Mouse (Mus musculus): ENCODE measurements around the gene Sarnp. TPM values are rescaled to one million over a fixed set of nuclear protein-coding genes. Genes with fewer than 3 reads are reported as not detected.

Sarnp gene
- polyA plus RNA-seq, 1 experiment from 2014 or later: 250 TPM

GRCm38 (mm10) chr10:128861176-128861575, 44.0 kb downstream of the Sarnp start:
- H3K27ac ChIP-seq (ENCODE audit: low read depth, low read length): no peak overlapping the region
- ATAC-seq (replicated peaks; ENCODE audit: low FRiP score): no peak
- H3K27me3 ChIP-seq (replicated peaks; ENCODE audit: control insufficient read depth, insufficient read depth, low read length): no peaks in the 10 kb centered on the region
- H3K9me3 ChIP-seq (ENCODE audit: control insufficient read depth, low read length): no peaks in the 10 kb centered on the region
- H3K4me1 ChIP-seq (replicated peaks; ENCODE audit: control insufficient read depth, insufficient read depth, low read length): no peaks in the 10 kb centered on the region
- no peak overlapping the region for H3K9ac ChIP-seq (ENCODE audit: low read depth, low read length)
- DNase-seq (ENCODE audit: low spot score): no peak
- no peak overlapping the region for H3K4me3 ChIP-seq (ENCODE audit: low read depth, low read length)
- H3K36me3 ChIP-seq (ENCODE audit: control insufficient read depth, insufficient read depth, low read length): peaks cover 10% of the 10 kb centered on the region
- H3K4me2 ChIP-seq: no peak overlapping the region

GRCm38 (mm10) chr10:128866042-128866441, 48.9 kb downstream of the Sarnp start:
- Histone ChIP-seq H3K9ac (ENCODE audit: low read depth, low read length) (no peak overlapping the region), H3K4me1 (replicated peaks; ENCODE audit: control insufficient read depth, insufficient read depth, low read length) (no peaks in the 10 kb centered on the region), H3K4me2 (no peak overlapping the region), H3K27ac (ENCODE audit: low read depth, low read length) (no peak overlapping the region), H3K9me3 (ENCODE audit: control insufficient read depth, low read length) (no peaks in the 10 kb centered on the region), H3K36me3 (ENCODE audit: control insufficient read depth, insufficient read depth, low read length) (peaks cover 13% of the 10 kb centered on the region; the same call in 1 of the 2 replicates), H3K4me3 (ENCODE audit: low read depth, low read length) (no peak overlapping the region), H3K27me3 (replicated peaks; ENCODE audit: control insufficient read depth, insufficient read depth, low read length) (no peaks in the 10 kb centered on the region)
- WGBS: 79% methylated on average over 3 of the region's 3 CpGs
- ATAC-seq (replicated peaks; ENCODE audit: low FRiP score) (no peak), DNase-seq (ENCODE audit: low spot score) (no peak)

- ATAC-seq (replicated peaks; ENCODE audit: low FRiP score) (no peak), DNase-seq (ENCODE audit: low spot score) (no peak)
- H3K4me3 ChIP-seq (ENCODE audit: low read depth, low read length): no peak overlapping the region
- H3K4me2 ChIP-seq: no peak overlapping the region
- WGBS: 93% methylated on average over 1 of the region's 1 CpGs
- no peak overlapping the region for H3K9ac ChIP-seq (ENCODE audit: low read depth, low read length)
- no peaks in the 10 kb centered on the region for H3K27me3 ChIP-seq (replicated peaks; ENCODE audit: control insufficient read depth, insufficient read depth, low read length)
- no peaks in the 10 kb centered on the region for H3K9me3 ChIP-seq (ENCODE audit: control insufficient read depth, low read length)
- H3K4me1 ChIP-seq (replicated peaks; ENCODE audit: control insufficient read depth, insufficient read depth, low read length): no peaks in the 10 kb centered on the region
- peaks cover 14% of the 10 kb centered on the region; the same call in 1 of the 2 replicates for H3K36me3 ChIP-seq (ENCODE audit: control insufficient read depth, insufficient read depth, low read length)
- no peak overlapping the region for H3K27ac ChIP-seq (ENCODE audit: low read depth, low read length)
Observed at GRCm38 (mm10) chr10:128866518-128866917, 49.4 kb downstream of the Sarnp start.

GRCm38 (mm10) chr10:128870341-128870740, 53.2 kb downstream of the Sarnp start:
- Histone ChIP-seq H3K27ac (ENCODE audit: low read depth, low read length) (no peak overlapping the region), H3K9ac (ENCODE audit: low read depth, low read length) (no peak overlapping the region), H3K9me3 (ENCODE audit: control insufficient read depth, low read length) (no peaks in the 10 kb centered on the region), H3K4me3 (ENCODE audit: low read depth, low read length) (no peak overlapping the region), H3K4me1 (replicated peaks; ENCODE audit: control insufficient read depth, insufficient read depth, low read length) (no peaks in the 10 kb centered on the region), H3K4me2 (no peak overlapping the region), H3K27me3 (replicated peaks; ENCODE audit: control insufficient read depth, insufficient read depth, low read length) (no peaks in the 10 kb centered on the region), H3K36me3 (ENCODE audit: control insufficient read depth, insufficient read depth, low read length) (peaks cover 23% of the 10 kb centered on the region)
- WGBS: 85% methylated on average over 3 of the region's 3 CpGs
- no peak for DNase-seq (ENCODE audit: low spot score)
- no peak for ATAC-seq (replicated peaks; ENCODE audit: low FRiP score)

GRCm38 (mm10) chr10:128878291-128878690, 61.2 kb downstream of the Sarnp start:
- Histone ChIP-seq H3K4me2 (no peak overlapping the region), H3K9me3 (ENCODE audit: control insufficient read depth, low read length) (no peaks in the 10 kb centered on the region), H3K9ac (ENCODE audit: low read depth, low read length) (no peak overlapping the region), H3K27ac (ENCODE audit: low read depth, low read length) (no peak overlapping the region), H3K4me1 (replicated peaks; ENCODE audit: control insufficient read depth, insufficient read depth, low read length) (no peaks in the 10 kb centered on the region), H3K4me3 (ENCODE audit: low read depth, low read length) (no peak overlapping the region), H3K36me3 (ENCODE audit: control insufficient read depth, insufficient read depth, low read length) (peaks cover 10% of the 10 kb centered on the region), H3K27me3 (replicated peaks; ENCODE audit: control insufficient read depth, insufficient read depth, low read length) (no peaks in the 10 kb centered on the region)
- DNase-seq (ENCODE audit: low spot score) (no peak), ATAC-seq (replicated peaks; ENCODE audit: low FRiP score) (no peak)

GRCm38 (mm10) chr10:128878811-128879210, 61.7 kb downstream of the Sarnp start:
- no peak overlapping the region for H3K4me3 ChIP-seq (ENCODE audit: low read depth, low read length)
- H3K4me1 ChIP-seq (replicated peaks; ENCODE audit: control insufficient read depth, insufficient read depth, low read length): no peaks in the 10 kb centered on the region
- no peaks in the 10 kb centered on the region for H3K27me3 ChIP-seq (replicated peaks; ENCODE audit: control insufficient read depth, insufficient read depth, low read length)
- WGBS: 90% methylated on average over 2 of the region's 2 CpGs
- peaks cover 10% of the 10 kb centered on the region for H3K36me3 ChIP-seq (ENCODE audit: control insufficient read depth, insufficient read depth, low read length)
- H3K9ac ChIP-seq (ENCODE audit: low read depth, low read length): no peak overlapping the region
- H3K4me2 ChIP-seq: no peak overlapping the region
- ATAC-seq (replicated peaks; ENCODE audit: low FRiP score): no peak
- H3K27ac ChIP-seq (ENCODE audit: low read depth, low read length): no peak overlapping the region
- H3K9me3 ChIP-seq (ENCODE audit: control insufficient read depth, low read length): no peaks in the 10 kb centered on the region
- DNase-seq (ENCODE audit: low spot score): no peak

GRCm38 (mm10) chr10:128882067-128882466, 64.9 kb downstream of the Sarnp start:
- no peak for DNase-seq (ENCODE audit: low spot score)

GRCm38 (mm10) chr10:128888941-128889827, 72.1 kb downstream of the Sarnp start:
- Histone ChIP-seq H3K4me1 (replicated peaks; ENCODE audit: control insufficient read depth, insufficient read depth, low read length) (peaks cover 7% of the 10 kb centered on the region), H3K9me3 (ENCODE audit: control insufficient read depth, low read length) (no peaks in the 10 kb centered on the region), H3K36me3 (ENCODE audit: control insufficient read depth, insufficient read depth, low read length) (no peaks in the 10 kb centered on the region), H3K27ac (ENCODE audit: low read depth, low read length) (peak overlapping the region; percentile 39), H3K4me3 (ENCODE audit: low read depth, low read length) (peak overlapping the region; percentile 70), H3K4me2 (peak overlapping the region; percentile 86), H3K27me3 (replicated peaks; ENCODE audit: control insufficient read depth, insufficient read depth, low read length) (peaks cover 24% of the 10 kb centered on the region), H3K9ac (ENCODE audit: low read depth, low read length) (peak overlapping the region; percentile 46; the same call in 1 of the 2 replicates)
- 7% methylated on average over 7 of the region's 7 CpGs for WGBS
- peak; percentile 60 for ATAC-seq (replicated peaks; ENCODE audit: low FRiP score)
- peak; percentile 60 for DNase-seq (ENCODE audit: low spot score)

More at GRCm38 (mm10) chr10:128882067-128882466, 64.9 kb downstream of the Sarnp start:
- Histone ChIP-seq H3K4me1 (replicated peaks; ENCODE audit: control insufficient read depth, insufficient read depth, low read length) (no peaks in the 10 kb centered on the region), H3K4me2 (no peak overlapping the region), H3K9ac (ENCODE audit: low read depth, low read length) (no peak overlapping the region), H3K27me3 (replicated peaks; ENCODE audit: control insufficient read depth, insufficient read depth, low read length) (no peaks in the 10 kb centered on the region), H3K4me3 (ENCODE audit: low read depth, low read length) (no peak overlapping the region), H3K36me3 (ENCODE audit: control insufficient read depth, insufficient read depth, low read length) (peaks cover 5% of the 10 kb centered on the region; the same call in 1 of the 2 replicates), H3K27ac (ENCODE audit: low read depth, low read length) (no peak overlapping the region), H3K9me3 (ENCODE audit: control insufficient read depth, low read length) (no peaks in the 10 kb centered on the region)
- no peak for ATAC-seq (replicated peaks; ENCODE audit: low FRiP score)
- WGBS: 90% methylated on average over 5 of the region's 5 CpGs

GRCm38 (mm10) chr10:128889846-128890245, 72.7 kb downstream of the Sarnp start:
- whole genome bisulfite sequencing: 26% methylated on average over 2 of the region's 2 CpGs
- no peaks in the 10 kb centered on the region for H3K9me3 ChIP-seq (ENCODE audit: control insufficient read depth, low read length)
- no peak for DNase-seq (ENCODE audit: low spot score)
- peak overlapping the region; percentile 70 for H3K4me3 ChIP-seq (ENCODE audit: low read depth, low read length)
- H3K27me3 ChIP-seq (replicated peaks; ENCODE audit: control insufficient read depth, insufficient read depth, low read length): peaks cover 27% of the 10 kb centered on the region
- H3K9ac ChIP-seq (ENCODE audit: low read depth, low read length): no peak overlapping the region
- no peak overlapping the region for H3K27ac ChIP-seq (ENCODE audit: low read depth, low read length)
- H3K4me1 ChIP-seq (replicated peaks; ENCODE audit: control insufficient read depth, insufficient read depth, low read length): peaks cover 7% of the 10 kb centered on the region
- H3K4me2 ChIP-seq: peak overlapping the region; percentile 86
- ATAC-seq (replicated peaks; ENCODE audit: low FRiP score): no peak
- no peaks in the 10 kb centered on the region for H3K36me3 ChIP-seq (ENCODE audit: control insufficient read depth, insufficient read depth, low read length)
